Mouse (Mus musculus): ENCODE measurements around the gene Hist1h3h.
"Not testable (repeated sequence)": the region's sequence is repeated elsewhere in the genome, so short reads cannot be mapped to it uniquely, and the experiment has no call there.

- not testable (repeated sequence) for TF ChIP-seq CTCF (IDR thresholded peaks at IDR 0.05; ENCODE audit: control insufficient read depth, insufficient read depth, insufficient replicate concordance, low read depth, low read length)
- peak; percentile 59; the same call in 1 of the 2 replicates for TF ChIP-seq POLR2A (IDR thresholded peaks at IDR 0.05; ENCODE audit: control insufficient read depth, low read depth, low read length)
Observed at GRCm38 (mm10) chr13:21721757-21722372, 4.4 kb downstream of the Hist1h3h start, which contains the start of gene Hist1h2bm.

All from testis, adult 2 months (tissue).